Comparison of ENCODE assay signal across 23 mouse cellular contexts in genomic region chr4:115851569-115851968, GRCm38 (mm10). TPM values are rescaled to one million over a fixed set of nuclear protein-coding genes. Genes with fewer than 3 reads are reported as not detected.
DNase-seq lines count a peak whose midpoint lies in the region; ATAC-seq lines count a peak whose summit lies in the region.
"Had no signal": no experiment of that assay in that cellular context is flagged by ENCODE, and none has a peak within 500 bp of the region (broad histone marks: within the 10 kb centered on the region; RNA-seq: fewer than 3 reads in every experiment).

No protein-coding gene starts in this region.

- H3K36me3 ChIP-seq in liver, embryonic 12.5 days, result peaks cover 83% of the 10 kb centered on the region
- peaks cover 3% of the 10 kb centered on the region; the same call in 1 of the 2 replicates for H3K36me3 ChIP-seq in liver, embryonic 11.5 days (ENCODE audit: control insufficient read depth, insufficient read depth, low read length)
- H3K36me3 ChIP-seq in midbrain, embryonic 11.5 days (ENCODE audit: control insufficient read depth, insufficient read depth, low read length), result peaks cover 2% of the 10 kb centered on the region; the same call in 1 of the 2 replicates
- no peaks in the 10 kb centered on the region for H3K36me3 ChIP-seq in midbrain, embryonic 15.5 days (replicated peaks)
- no peaks in the 10 kb centered on the region; the same call in 1 of the 2 replicates for H3K36me3 ChIP-seq in intestine, embryonic 16.5 days (ENCODE audit: control insufficient read depth, insufficient read depth, low read length)
- no peaks in the 10 kb centered on the region; the same call in 1 of the 2 replicates for H3K36me3 ChIP-seq in hindbrain, embryonic 16.5 days (ENCODE audit: control insufficient read depth, insufficient read depth, low read length)

- no peak for DNase-seq in liver, embryonic 11.5 days (ENCODE audit: low spot score)
- DNase-seq in midbrain, embryonic 11.5 days (ENCODE audit: low spot score, missing footprints), result peak; percentile 64
- peak; percentile 60 for DNase-seq in lung, postnatal 10 days
- DNase-seq: adrenal gland, postnatal 14 days; cerebellum, adult 11-12 months; cerebellum, adult 9-10 months; cerebellum, postnatal 25 days; gastrocnemius, postnatal 10 days had no signal

- H3K9ac ChIP-seq in liver, embryonic 12.5 days, result no peak overlapping the region
- H3K9ac ChIP-seq in liver, embryonic 11.5 days (ENCODE audit: low read depth, low read length), result no peak overlapping the region
- H3K9ac ChIP-seq in midbrain, embryonic 11.5 days (ENCODE audit: low read length), result no peak overlapping the region
- no peak overlapping the region for H3K9ac ChIP-seq in midbrain, embryonic 15.5 days
- no peak overlapping the region for H3K9ac ChIP-seq in intestine, embryonic 16.5 days (ENCODE audit: low read depth, low read length)
- H3K9ac ChIP-seq in hindbrain, embryonic 16.5 days (ENCODE audit: low read depth, low read length), result no peak overlapping the region
- H3K9ac ChIP-seq: embryonic facial prominence, embryonic 12.5 days; forebrain, embryonic 12.5 days; heart, embryonic 13.5 days; hindbrain, embryonic 13.5 days had no signal

- H3K27me3 ChIP-seq in liver, embryonic 12.5 days (replicated peaks), result no peaks in the 10 kb centered on the region
- no peaks in the 10 kb centered on the region for H3K27me3 ChIP-seq in liver, embryonic 11.5 days (replicated peaks; ENCODE audit: control insufficient read depth, insufficient read depth, low read length)
- no peaks in the 10 kb centered on the region for H3K27me3 ChIP-seq in midbrain, embryonic 11.5 days (ENCODE audit: control insufficient read depth, insufficient read depth, low read length)
- H3K27me3 ChIP-seq in midbrain, embryonic 15.5 days (replicated peaks), result no peaks in the 10 kb centered on the region
- H3K27me3 ChIP-seq in intestine, embryonic 16.5 days (replicated peaks; ENCODE audit: control insufficient read depth, insufficient read depth, low read length), result no peaks in the 10 kb centered on the region
- no peaks in the 10 kb centered on the region for H3K27me3 ChIP-seq in hindbrain, embryonic 16.5 days (replicated peaks; ENCODE audit: control insufficient read depth, insufficient read depth, low read length)
- H3K27me3 ChIP-seq: CH12.LX; embryonic facial prominence, embryonic 12.5 days; forebrain, embryonic 12.5 days; heart, embryonic 13.5 days; hindbrain, embryonic 13.5 days; Patski had no signal

- no peaks in the 10 kb centered on the region for H3K9me3 ChIP-seq in liver, embryonic 12.5 days (replicated peaks)
- no peaks in the 10 kb centered on the region for H3K9me3 ChIP-seq in liver, embryonic 11.5 days (ENCODE audit: control insufficient read depth, low read length)
- H3K9me3 ChIP-seq in midbrain, embryonic 11.5 days (ENCODE audit: control insufficient read depth, low read length), result no peaks in the 10 kb centered on the region
- no peaks in the 10 kb centered on the region for H3K9me3 ChIP-seq in midbrain, embryonic 15.5 days
- no peaks in the 10 kb centered on the region for H3K9me3 ChIP-seq in intestine, embryonic 16.5 days (ENCODE audit: control insufficient read depth, low read length)
- no peaks in the 10 kb centered on the region for H3K9me3 ChIP-seq in hindbrain, embryonic 16.5 days (ENCODE audit: control insufficient read depth, low read length)
- H3K9me3 ChIP-seq: embryonic facial prominence, embryonic 12.5 days; forebrain, embryonic 12.5 days; heart, embryonic 13.5 days; hindbrain, embryonic 13.5 days had no signal

- peaks cover 86% of the 10 kb centered on the region for H3K4me1 ChIP-seq in liver, embryonic 12.5 days
- peaks cover 68% of the 10 kb centered on the region for H3K4me1 ChIP-seq in liver, embryonic 11.5 days (replicated peaks; ENCODE audit: control insufficient read depth, insufficient read depth, low read length)
- peaks cover 7% of the 10 kb centered on the region; the same call in 1 of the 2 replicates for H3K4me1 ChIP-seq in midbrain, embryonic 11.5 days (ENCODE audit: control insufficient read depth, insufficient read depth, low read length)
- peaks cover 22% of the 10 kb centered on the region for H3K4me1 ChIP-seq in midbrain, embryonic 15.5 days
- H3K4me1 ChIP-seq in intestine, embryonic 16.5 days (ENCODE audit: control insufficient read depth, insufficient read depth, low read length), result peaks cover 4% of the 10 kb centered on the region; the same call in 1 of the 2 replicates
- H3K4me1 ChIP-seq in hindbrain, embryonic 16.5 days (ENCODE audit: control insufficient read depth, insufficient read depth, low read depth, low read length), result peaks cover 16% of the 10 kb centered on the region

- no peak overlapping the region for H3K4me3 ChIP-seq in liver, embryonic 12.5 days
- no peak overlapping the region for H3K4me3 ChIP-seq in liver, embryonic 11.5 days (ENCODE audit: low read depth, low read length)
- H3K4me3 ChIP-seq in midbrain, embryonic 11.5 days (ENCODE audit: low read depth, low read length), result no peak overlapping the region
- H3K4me3 ChIP-seq in midbrain, embryonic 15.5 days, result no peak overlapping the region
- H3K4me3 ChIP-seq in intestine, embryonic 16.5 days (ENCODE audit: low read length), result no peak overlapping the region
- no peak overlapping the region for H3K4me3 ChIP-seq in hindbrain, embryonic 16.5 days (ENCODE audit: low read length)
- H3K4me3 ChIP-seq: embryonic facial prominence, embryonic 12.5 days; forebrain, embryonic 12.5 days; heart, embryonic 13.5 days; hindbrain, embryonic 13.5 days had no signal

- H3K4me2 ChIP-seq in liver, embryonic 12.5 days, result no peak overlapping the region
- H3K4me2 ChIP-seq in liver, embryonic 11.5 days, result no peak overlapping the region
- H3K4me2 ChIP-seq in midbrain, embryonic 11.5 days, result no peak overlapping the region
- H3K4me2 ChIP-seq in midbrain, embryonic 15.5 days, result no peak overlapping the region
- no peak overlapping the region for H3K4me2 ChIP-seq in intestine, embryonic 16.5 days (ENCODE audit: low read depth, low read length)
- no peak overlapping the region for H3K4me2 ChIP-seq in hindbrain, embryonic 16.5 days (ENCODE audit: low read length)
- H3K4me2 ChIP-seq: embryonic facial prominence, embryonic 12.5 days; forebrain, embryonic 12.5 days; heart, embryonic 13.5 days; hindbrain, embryonic 13.5 days had no signal

- 83% methylated on average over 6 of the region's 6 CpGs for WGBS in liver, embryonic 12.5 days (ENCODE audit: insufficient replicate concordance)
- 86% methylated on average over 6 of the region's 6 CpGs for WGBS in liver, embryonic 11.5 days
- 88% methylated on average over 6 of the region's 6 CpGs for WGBS in midbrain, embryonic 11.5 days
- WGBS in midbrain, embryonic 15.5 days, result 85% methylated on average over 6 of the region's 6 CpGs
- WGBS in intestine, embryonic 16.5 days, result 85% methylated on average over 6 of the region's 6 CpGs
- 85% methylated on average over 6 of the region's 6 CpGs for WGBS in hindbrain, embryonic 16.5 days

- peak overlapping the region; percentile 94 for H3K27ac ChIP-seq in liver, embryonic 12.5 days
- no peak overlapping the region for H3K27ac ChIP-seq in liver, embryonic 11.5 days (ENCODE audit: low read depth, low read length)
- no peak overlapping the region for H3K27ac ChIP-seq in midbrain, embryonic 11.5 days (ENCODE audit: low read depth, low read length)
- no peak overlapping the region for H3K27ac ChIP-seq in midbrain, embryonic 15.5 days
- no peak overlapping the region for H3K27ac ChIP-seq in intestine, embryonic 16.5 days (ENCODE audit: low read length)
- H3K27ac ChIP-seq in hindbrain, embryonic 16.5 days (ENCODE audit: low read depth, low read length), result no peak overlapping the region
- H3K27ac ChIP-seq: embryonic facial prominence, embryonic 12.5 days; forebrain, embryonic 12.5 days; heart, embryonic 13.5 days; hindbrain, embryonic 13.5 days had no signal

- no peak for ATAC-seq in liver, embryonic 12.5 days
- no peak for ATAC-seq in liver, embryonic 11.5 days (replicated peaks; ENCODE audit: low FRiP score)
- ATAC-seq in midbrain, embryonic 11.5 days (ENCODE audit: low FRiP score), result no peak
- no peak for ATAC-seq in midbrain, embryonic 15.5 days (replicated peaks)
- ATAC-seq in intestine, embryonic 16.5 days, result no peak
- ATAC-seq in hindbrain, embryonic 16.5 days, result no peak
- ATAC-seq: activated CD4-positive, CD25-positive, alpha-beta regulatory T cell, adult 4 months; forebrain, embryonic 16.5 days; Patski had no signal

RNA-seq across cellular contexts. Expression of gene Mknk1, which starts 12.6 kb away (rescaled TPM):
- 45.2 and 47.2 TPM in 2 replicates for polyA plus RNA-seq in liver, embryonic 12.5 days (2016; fragmentation: Nextera tagmentation; extraction: Ambion mirVana)
- 43.8 and 46.9 TPM in 2 replicates for polyA plus RNA-seq in liver, embryonic 11.5 days (2014; fragmentation: Nextera tagmentation; extraction: Ambion mirVana)
- polyA plus RNA-seq in midbrain, embryonic 11.5 days (2014; fragmentation: Nextera tagmentation; extraction: Ambion mirVana), result 17.9 and 22.3 TPM in 2 replicates
- 25.9 and 27.5 TPM in 2 replicates for polyA plus RNA-seq in midbrain, embryonic 15.5 days (2015; fragmentation: Nextera tagmentation; extraction: Ambion mirVana)
- polyA plus RNA-seq in intestine, embryonic 16.5 days (2015; fragmentation: Nextera tagmentation; extraction: Ambion mirVana), result 29.4 and 30.1 TPM in 2 replicates
- 22.3 and 24.9 TPM in 2 replicates for polyA plus RNA-seq in hindbrain, embryonic 16.5 days (2015; fragmentation: Nextera tagmentation; extraction: Ambion mirVana)

RNA-seq across cellular contexts. Expression of gene Mob3c, which starts 23.7 kb away (rescaled TPM):
- polyA plus RNA-seq in liver, embryonic 12.5 days (2016; fragmentation: Nextera tagmentation; extraction: Ambion mirVana), result 7.4 and 8.3 TPM in 2 replicates
- 9.7 and 9.8 TPM in 2 replicates for polyA plus RNA-seq in liver, embryonic 11.5 days (2014; fragmentation: Nextera tagmentation; extraction: Ambion mirVana)
- polyA plus RNA-seq in midbrain, embryonic 11.5 days (2014; fragmentation: Nextera tagmentation; extraction: Ambion mirVana), result 2.5 and 3.7 TPM in 2 replicates
- 5.6 and 6.5 TPM in 2 replicates for polyA plus RNA-seq in midbrain, embryonic 15.5 days (2015; fragmentation: Nextera tagmentation; extraction: Ambion mirVana)
- 15.7 and 18.2 TPM in 2 replicates for polyA plus RNA-seq in intestine, embryonic 16.5 days (2015; fragmentation: Nextera tagmentation; extraction: Ambion mirVana)
- 4.9 and 7.8 TPM in 2 replicates for polyA plus RNA-seq in hindbrain, embryonic 16.5 days (2015; fragmentation: Nextera tagmentation; extraction: Ambion mirVana)

RNA-seq across cellular contexts. Expression of gene Kncn, which starts 32.6 kb away (rescaled TPM):
- not detected in 2 replicates for polyA plus RNA-seq in liver, embryonic 12.5 days (2016; fragmentation: Nextera tagmentation; extraction: Ambion mirVana)
- not detected in 2 replicates for polyA plus RNA-seq in liver, embryonic 11.5 days (2014; fragmentation: Nextera tagmentation; extraction: Ambion mirVana)
- not detected in 2 replicates for polyA plus RNA-seq in midbrain, embryonic 11.5 days (2014; fragmentation: Nextera tagmentation; extraction: Ambion mirVana)
- 0.17 TPM in 1 of 2 replicates, not detected in the other for polyA plus RNA-seq in midbrain, embryonic 15.5 days (2015; fragmentation: Nextera tagmentation; extraction: Ambion mirVana)
- not detected in 2 replicates for polyA plus RNA-seq in intestine, embryonic 16.5 days (2015; fragmentation: Nextera tagmentation; extraction: Ambion mirVana)
- 0.45 TPM in 1 of 2 replicates, not detected in the other for polyA plus RNA-seq in hindbrain, embryonic 16.5 days (2015; fragmentation: Nextera tagmentation; extraction: Ambion mirVana)
- polyA plus RNA-seq: activated CD4-positive, CD25-positive, alpha-beta regulatory T cell, adult 4 months; embryonic facial prominence, embryonic 12.5 days; forebrain, embryonic 12.5 days; gonadal fat pad, adult 2 months; heart, embryonic 13.5 days; heart, postnatal 0 days; hindbrain, embryonic 13.5 days; Patski had no signal

RNA-seq across cellular contexts. Expression of gene 6430628N08Rik, which starts 38.9 kb away (rescaled TPM):
- polyA plus RNA-seq in liver, embryonic 12.5 days (2016; fragmentation: Nextera tagmentation; extraction: Ambion mirVana), result not detected in 2 replicates
- polyA plus RNA-seq in liver, embryonic 11.5 days (2014; fragmentation: Nextera tagmentation; extraction: Ambion mirVana), result not detected in 2 replicates
- 0.33 TPM in 1 of 2 replicates, not detected in the other for polyA plus RNA-seq in midbrain, embryonic 11.5 days (2014; fragmentation: Nextera tagmentation; extraction: Ambion mirVana)
- 0.27 and 0.28 TPM in 2 replicates for polyA plus RNA-seq in midbrain, embryonic 15.5 days (2015; fragmentation: Nextera tagmentation; extraction: Ambion mirVana)
- not detected in 2 replicates for polyA plus RNA-seq in intestine, embryonic 16.5 days (2015; fragmentation: Nextera tagmentation; extraction: Ambion mirVana)
- polyA plus RNA-seq in hindbrain, embryonic 16.5 days (2015; fragmentation: Nextera tagmentation; extraction: Ambion mirVana), result 0.41 and 0.44 TPM in 2 replicates
- polyA plus RNA-seq: activated CD4-positive, CD25-positive, alpha-beta regulatory T cell, adult 4 months; cortical plate, adult 2 months; embryonic facial prominence, embryonic 12.5 days; forebrain, embryonic 12.5 days; heart, embryonic 13.5 days; heart, postnatal 0 days; Patski had no signal
